Mouse (Mus musculus) limb, embryonic 14.5 days (tissue): ENCODE measurements around the gene Slc25a13. TPM values are rescaled to one million over a fixed set of nuclear protein-coding genes. Genes with fewer than 3 reads are reported as not detected.

Source experiments
- ATAC-seq: fragments of 200-750 bp; cut with Nextera tagmentation; 2 replicates; pipeline ENCODE4 v1.8.0; 2017; ENCODE audit warnings: low read depth, moderate number of reproducible peaks, moderate TSS enrichment; ENCODE audit not compliant: low FRiP score
- DNase-seq: peaks from one replicate; pipeline ENCODE4 v3.0.0-alpha.2; 2015; ENCODE audit warnings: low spot score
- H3K27ac ChIP-seq: fragments of 300-500 bp; sonication (generic); replicated peaks from 2 replicates; pipeline ENCODE4 v1.5.1; 2014; ENCODE audit warnings: low read depth, mild to moderate bottlenecking, low read length, moderate library complexity, mixed read lengths
- H3K27me3 ChIP-seq: fragments of 300-500 bp; sonication (generic); 2 replicates; pipeline ENCODE4 v1.6.1; 2014; ENCODE audit warnings: low read length, mixed read lengths; ENCODE audit not compliant: control insufficient read depth, insufficient read depth
- H3K36me3 ChIP-seq: fragments of 300-500 bp; sonication (generic); 2 replicates; pipeline ENCODE4 v1.6.1; 2014; ENCODE audit warnings: mild to moderate bottlenecking, low read length, moderate library complexity, mixed read lengths; ENCODE audit not compliant: control insufficient read depth, insufficient read depth
- H3K4me1 ChIP-seq: fragments of 300-500 bp; sonication (generic); 2 replicates; pipeline ENCODE4 v1.6.1; 2014; ENCODE audit warnings: antibody characterized with exemption, low read length, mixed read lengths; ENCODE audit not compliant: control insufficient read depth, insufficient read depth
- H3K4me2 ChIP-seq: fragments of 300-500 bp; sonication (generic); replicated peaks from 2 replicates; pipeline ENCODE4 v1.6.1; 2014; ENCODE audit warnings: low read depth, mild to moderate bottlenecking, low read length, moderate library complexity; ENCODE audit not compliant: severe bottlenecking
- H3K4me3 ChIP-seq: fragments of 300-500 bp; sonication (generic); replicated peaks from 2 replicates; pipeline ENCODE4 v1.5.1; 2014; ENCODE audit warnings: low read length
- H3K9ac ChIP-seq: fragments of 300-500 bp; sonication (generic); 2 replicates; pipeline ENCODE4 v1.6.1; 2014; ENCODE audit warnings: mild to moderate bottlenecking, low read depth, low read length, moderate library complexity; ENCODE audit not compliant: severe bottlenecking
- H3K9me3 ChIP-seq: fragments of 300-500 bp; sonication (generic); 2 replicates; pipeline ENCODE4 v1.6.1; 2016; ENCODE audit warnings: low read length; ENCODE audit not compliant: control insufficient read depth
- POLR2A ChIP-seq: fragments of 200-500 bp; IDR thresholded peaks from 2 replicates; pipeline ENCODE4 v1.8.0; 2012; ENCODE audit warnings: inconsistent platforms, mild to moderate bottlenecking, moderate library complexity, borderline replicate concordance; ENCODE audit not compliant: insufficient read depth, insufficient read length; ENCODE audit errors: extremely low read depth
- WGBS: fragments of 180-500 bp; shearing (Covaris S2); extraction: QIAGEN DNeasy Blood & Tissue Kit; methylation state at CpG from one replicate; pipeline ENCODE4 v1.1.7; 2014; 5-methylcytosine and 5-hydroxymethylcytosine counted together
- polyA plus RNA-seq, 2 experiments: library from polyadenylated mRNA; depleted of rRNA in 1 of 2; stranded (reverse) in 1 of 2; unstranded in 1 of 2; fragments of >200 nt; fragmentation: Nextera tagmentation in 1 of 2; extraction: Ambion mirVana in 1 of 2; gene quantifications; 2 replicates each; pipeline versions ENCODE4 v1.2.1 to v1.2.3; 2012 to 2014

The Slc25a13 gene
- polyA plus RNA-seq, 2 experiments = 8.2 to 19.1 TPM

- Histone ChIP-seq H3K4me3 (no peak overlapping the region), H3K27ac (no peak overlapping the region), H3K4me2 (no peak overlapping the region), H3K9ac (no peak overlapping the region), H3K4me1 (no peaks in the 10 kb centered on the region), H3K27me3 (no peaks in the 10 kb centered on the region), H3K9me3 (no peaks in the 10 kb centered on the region), H3K36me3 (0 out of 2 replicates have a peak, but pooled peaks cover 2% of the 10 kb centered on the region)
- WGBS = 85% methylated on average over 7 of the region's 7 CpGs
- DNase-seq (no peak), ATAC-seq (no peak)
- no peak for TF ChIP-seq POLR2A
Measured at GRCm38 (mm10) chr6:6071038-6071437, 145.9 kb downstream of the Slc25a13 start.

- Histone ChIP-seq H3K4me1 (no peaks in the 10 kb centered on the region), H3K27me3 (no peaks in the 10 kb centered on the region), H3K4me3 (no peak overlapping the region), H3K9ac (no peak overlapping the region), H3K9me3 (no peaks in the 10 kb centered on the region), H3K27ac (no peak overlapping the region), H3K36me3 (0 out of 2 replicates have a peak, but pooled peaks cover 2% of the 10 kb centered on the region), H3K4me2 (no peak overlapping the region)
- DNase-seq = no peak
- WGBS = 3% methylated on average over 3 of the region's 3 CpGs
- no peak for TF ChIP-seq POLR2A
- ATAC-seq = no peak
Measured at GRCm38 (mm10) chr6:6070015-6070414, 147.0 kb downstream of the Slc25a13 start.

GRCm38 (mm10) chr6:6067201-6067600, 149.8 kb downstream of the Slc25a13 start:
- ATAC-seq = no peak
- TF ChIP-seq POLR2A = no peak
- 92% methylated on average over 6 of the region's 6 CpGs for WGBS
- no peaks in the 10 kb centered on the region for H3K4me1 ChIP-seq
- H3K27ac ChIP-seq = no peak overlapping the region
- H3K4me2 ChIP-seq = no peak overlapping the region
- H3K36me3 ChIP-seq = 0 out of 2 replicates have a peak, but pooled peaks cover 2% of the 10 kb centered on the region
- no peak overlapping the region for H3K9ac ChIP-seq
- H3K9me3 ChIP-seq = no peaks in the 10 kb centered on the region
- no peak overlapping the region for H3K4me3 ChIP-seq
- H3K27me3 ChIP-seq = no peaks in the 10 kb centered on the region
- DNase-seq = no peak

- no peaks in the 10 kb centered on the region for H3K9me3 ChIP-seq
- no peak overlapping the region for H3K27ac ChIP-seq
- ATAC-seq (no peak), DNase-seq (no peak)
- H3K4me1 ChIP-seq = no peaks in the 10 kb centered on the region
- no peak overlapping the region for H3K9ac ChIP-seq
- TF ChIP-seq POLR2A = no peak
- no peak overlapping the region for H3K4me2 ChIP-seq
- no peak overlapping the region for H3K4me3 ChIP-seq
- no peaks in the 10 kb centered on the region for H3K27me3 ChIP-seq
- 44% methylated on average over 3 of the region's 3 CpGs for WGBS
- no peaks in the 10 kb centered on the region for H3K36me3 ChIP-seq
Measured at GRCm38 (mm10) chr6:6058548-6058947, 158.4 kb downstream of the Slc25a13 start.

- H3K36me3 ChIP-seq = no peaks in the 10 kb centered on the region; the same call in 1 of the 2 replicates
- H3K4me3 ChIP-seq = no peak overlapping the region
- WGBS = 46% methylated on average over 3 of the region's 3 CpGs
- H3K27ac ChIP-seq = no peak overlapping the region
- no peak overlapping the region for H3K9ac ChIP-seq
- H3K9me3 ChIP-seq = no peaks in the 10 kb centered on the region
- peak; percentile 38 for DNase-seq
- ATAC-seq = no peak
- H3K27me3 ChIP-seq = no peaks in the 10 kb centered on the region
- no peaks in the 10 kb centered on the region for H3K4me1 ChIP-seq
- no peak for TF ChIP-seq POLR2A
- H3K4me2 ChIP-seq = no peak overlapping the region
Measured at GRCm38 (mm10) chr6:6053946-6054345, 163.0 kb downstream of the Slc25a13 start.

- no peak for DNase-seq
- no peak overlapping the region for H3K4me2 ChIP-seq
- H3K27me3 ChIP-seq = no peaks in the 10 kb centered on the region
- no peak overlapping the region for H3K27ac ChIP-seq
- H3K4me1 ChIP-seq = no peaks in the 10 kb centered on the region
- TF ChIP-seq POLR2A = no peak
- no peak overlapping the region for H3K9ac ChIP-seq
- H3K9me3 ChIP-seq = no peaks in the 10 kb centered on the region
- H3K4me3 ChIP-seq = no peak overlapping the region
- 66% methylated on average over 11 of the region's 11 CpGs for WGBS
- no peak for ATAC-seq
- no peaks in the 10 kb centered on the region; the same call in 1 of the 2 replicates for H3K36me3 ChIP-seq
Measured at GRCm38 (mm10) chr6:6052696-6053095, 164.3 kb downstream of the Slc25a13 start.
